Mouse (Mus musculus): ENCODE measurements around the gene Ly6g6f.

Ly6g6f gene

DNA sequence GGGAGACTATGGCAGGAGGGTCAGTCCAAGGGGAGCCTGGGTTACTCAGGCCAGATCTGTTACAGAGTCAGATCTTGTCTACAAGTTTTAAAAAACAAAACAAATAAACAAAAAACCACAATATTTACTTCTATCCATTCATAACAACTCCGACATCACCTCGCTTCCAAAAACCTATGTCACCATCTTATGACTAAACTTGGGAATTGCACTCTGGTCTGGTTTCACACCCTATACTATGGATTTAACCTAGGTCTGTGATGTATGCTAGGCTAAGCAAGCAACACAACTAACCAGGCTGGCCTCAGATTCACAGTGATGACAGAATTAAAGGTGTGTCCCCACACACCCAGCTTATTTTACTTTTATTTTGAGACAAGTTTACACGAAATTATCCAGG lies 21.1 kb upstream of the Ly6g6f start:
- no peak for DNase-seq (ENCODE audit: low read depth, low spot score)

DNA sequence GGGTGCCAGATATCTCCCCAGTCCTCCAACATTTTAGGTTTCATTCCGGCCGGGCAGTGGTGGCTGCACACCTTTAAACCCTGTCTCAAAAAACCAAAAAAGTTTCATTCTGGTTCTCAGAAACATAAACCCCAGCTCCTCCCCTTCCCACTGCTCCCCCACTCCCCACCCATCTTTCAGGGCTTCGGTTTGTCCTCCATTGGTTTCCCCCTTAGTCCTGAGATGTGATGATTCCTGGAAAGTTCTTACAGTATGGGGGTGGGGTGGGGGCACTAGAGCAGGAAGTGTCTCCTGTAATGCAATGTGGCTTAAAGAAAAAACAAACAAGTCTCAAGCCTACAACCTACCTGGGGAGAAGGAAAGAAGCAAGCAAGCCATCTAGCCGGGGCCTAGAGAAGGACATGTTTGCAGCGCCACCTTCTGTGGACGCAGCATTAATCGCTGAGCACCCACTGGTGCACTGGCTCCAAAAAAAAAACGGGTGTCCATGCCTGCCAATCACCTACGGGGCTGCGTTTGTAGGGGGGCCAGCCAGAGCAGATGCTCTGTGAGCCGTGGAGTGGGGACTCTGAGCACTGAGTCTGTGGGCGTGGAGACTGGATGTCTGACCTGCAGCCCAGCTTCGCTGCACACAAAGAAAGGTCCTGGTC lies 20.5 kb upstream of the Ly6g6f start:
- DNase-seq (ENCODE audit: low read depth, low spot score), result no peak

DNA sequence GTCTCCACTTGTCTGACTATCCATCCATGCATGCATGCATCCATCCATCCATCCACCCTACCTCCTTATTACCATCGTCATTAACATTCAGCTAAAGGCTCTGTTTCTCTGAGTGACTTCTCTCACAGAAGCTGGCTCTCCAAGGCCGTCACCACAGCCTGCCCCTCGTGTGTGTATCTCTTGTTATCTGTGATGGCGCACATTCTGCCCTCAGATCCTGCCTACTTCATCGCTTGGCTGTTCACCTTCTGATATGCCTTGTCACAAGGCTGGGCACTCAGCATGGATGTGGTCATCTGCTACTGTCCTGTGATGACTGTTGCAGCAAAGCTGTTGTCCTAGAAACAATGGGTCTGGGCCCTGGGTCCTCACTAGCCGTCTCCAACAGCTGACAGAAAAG lies 19.3 kb upstream of the Ly6g6f start:
- DNase-seq (ENCODE audit: low read depth, low spot score), result no peak

DNA sequence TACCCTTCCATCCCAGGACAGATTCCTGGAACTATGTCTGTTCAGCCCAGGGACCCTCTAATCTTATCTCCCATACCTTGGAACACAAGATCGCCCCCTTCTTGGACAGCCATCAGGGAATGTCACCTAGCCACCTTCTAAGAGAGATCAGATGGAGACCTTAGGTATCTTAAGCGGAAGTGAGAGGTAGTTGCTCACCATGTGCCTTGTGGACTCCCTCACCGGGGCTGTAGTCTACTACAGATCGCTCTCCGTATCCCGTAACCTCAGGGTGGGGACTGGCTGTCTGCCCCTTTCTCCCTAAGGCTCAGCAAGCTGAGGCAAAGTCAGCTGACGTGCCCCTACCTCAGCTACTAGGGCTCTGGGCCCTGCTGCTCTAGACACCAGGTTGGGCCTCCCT lies 18.7 kb upstream of the Ly6g6f start:
- DNase-seq (ENCODE audit: low read depth, low spot score), result no peak

DNA sequence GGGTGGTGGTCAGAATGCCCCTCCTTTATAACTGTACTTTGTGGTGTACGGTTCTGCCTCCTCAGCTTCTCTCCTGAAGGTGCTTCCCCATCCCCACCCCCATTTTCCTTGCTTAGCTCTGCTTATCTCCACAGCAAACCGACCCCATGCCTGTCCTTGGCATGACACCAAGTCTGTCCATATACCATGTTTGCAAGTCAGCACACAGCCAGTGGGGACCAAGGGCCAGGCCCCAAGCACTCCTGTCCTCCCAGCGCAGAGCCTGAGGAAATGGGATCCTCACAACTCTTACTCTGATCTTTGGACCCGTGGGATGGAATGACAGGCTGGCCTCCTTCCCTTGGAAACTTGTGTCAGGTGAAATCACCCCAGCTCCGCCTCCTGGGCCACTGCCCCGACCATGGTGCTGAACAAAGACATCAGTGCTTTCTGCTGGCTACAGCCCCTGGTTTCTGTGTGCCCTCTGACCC lies 17.8 kb upstream of the Ly6g6f start:
- DNase-seq (ENCODE audit: low read depth, low spot score), result no peak

DNA sequence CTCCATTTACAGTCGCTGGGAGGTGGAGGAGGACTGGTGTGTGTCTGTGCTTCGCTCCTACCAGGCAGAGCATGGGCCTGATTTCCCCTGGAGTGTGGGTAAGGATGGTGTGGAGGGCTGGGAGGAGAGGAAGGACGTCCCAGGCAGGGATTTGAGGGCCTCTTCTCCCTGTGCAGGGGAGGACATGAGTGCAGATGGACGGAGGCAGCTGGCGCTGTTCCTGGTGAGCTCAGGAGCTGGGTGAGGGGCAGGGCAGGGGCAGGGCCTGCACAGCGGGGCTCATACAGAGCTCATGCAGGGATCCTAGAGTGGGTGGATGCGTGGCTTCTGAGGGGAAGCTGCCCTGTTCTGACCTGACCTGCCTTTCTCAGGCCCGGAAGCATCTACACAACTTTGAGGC lies 16.9 kb upstream of the Ly6g6f start:
- DNase-seq (ENCODE audit: low read depth, low spot score), result no peak

DNA sequence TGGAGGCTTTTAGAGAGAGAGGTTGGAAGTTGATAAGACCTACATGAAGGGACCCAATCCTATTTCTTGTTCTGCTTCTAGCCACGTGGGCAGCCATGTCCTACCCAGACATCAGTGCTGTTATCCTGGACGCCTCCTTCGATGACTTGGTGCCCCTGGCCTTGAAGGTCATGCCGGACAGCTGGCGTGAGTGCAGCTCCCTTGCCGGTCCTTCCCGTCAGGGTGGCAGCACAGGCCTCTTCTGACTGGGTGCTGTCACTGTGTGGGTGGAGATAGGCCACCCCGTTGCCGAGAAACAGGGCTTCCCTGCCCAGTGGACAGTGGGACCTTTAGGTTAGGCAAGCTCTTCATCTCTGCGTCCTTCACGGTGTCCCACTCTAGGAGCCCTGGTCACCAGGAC lies 15.8 kb upstream of the Ly6g6f start:
- no peak for DNase-seq (ENCODE audit: low read depth, low spot score)

DNA sequence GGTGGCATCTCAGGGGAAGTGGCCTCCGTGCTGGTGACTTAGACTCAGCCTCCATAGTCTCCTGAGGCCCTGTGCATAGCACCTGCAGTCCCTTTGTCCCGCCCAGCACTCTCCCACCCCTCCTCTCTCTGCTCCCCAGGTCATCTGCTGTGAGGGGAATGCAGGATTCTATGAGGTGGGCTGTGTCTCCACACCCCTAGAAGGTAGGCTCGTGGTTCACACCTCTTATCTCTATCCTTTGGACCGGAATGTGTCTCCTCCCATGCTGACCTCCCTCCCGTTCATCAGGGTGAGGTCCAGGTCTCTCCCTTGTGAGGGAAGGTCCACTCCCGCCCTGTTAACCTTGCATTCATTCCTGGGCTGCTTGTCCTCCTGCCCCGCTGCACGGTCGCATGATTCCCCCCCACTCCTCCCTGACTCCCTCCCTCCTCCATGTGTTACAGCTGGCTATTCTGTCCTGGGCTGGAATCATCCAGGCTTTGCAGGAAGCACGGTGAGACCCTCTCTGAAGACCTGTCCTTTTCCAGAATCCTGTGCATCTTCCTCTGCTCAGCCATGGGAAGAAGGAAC lies 14.9 kb upstream of the Ly6g6f start:
- DNase-seq (ENCODE audit: low read depth, low spot score), result no peak

DNA sequence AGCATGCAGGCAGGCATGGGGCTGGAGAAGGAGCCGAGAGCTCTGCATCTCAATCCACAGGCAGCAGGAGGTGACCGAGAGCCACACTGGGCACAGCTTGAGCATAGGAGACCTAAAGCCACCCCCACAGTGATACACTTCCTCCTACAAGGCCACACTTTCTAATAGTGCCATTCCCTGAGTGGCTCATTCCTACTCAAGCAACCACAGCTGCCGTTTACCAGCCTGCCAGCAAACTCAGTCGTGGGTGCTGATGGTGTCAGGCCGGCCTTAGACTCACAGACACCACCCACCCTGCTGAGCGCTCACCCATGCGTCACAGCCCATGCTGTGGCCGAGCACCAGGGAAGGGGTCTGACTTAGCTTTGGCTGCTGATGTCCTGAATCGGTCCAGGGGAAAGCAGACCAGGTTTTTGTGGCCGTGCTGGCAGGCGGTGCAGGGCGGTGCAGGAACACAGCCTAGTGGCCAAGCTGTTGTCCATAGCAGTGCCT lies 11.8 kb upstream of the Ly6g6f start:
- peak; percentile 55 for DNase-seq (ENCODE audit: low read depth, low spot score)

DNA sequence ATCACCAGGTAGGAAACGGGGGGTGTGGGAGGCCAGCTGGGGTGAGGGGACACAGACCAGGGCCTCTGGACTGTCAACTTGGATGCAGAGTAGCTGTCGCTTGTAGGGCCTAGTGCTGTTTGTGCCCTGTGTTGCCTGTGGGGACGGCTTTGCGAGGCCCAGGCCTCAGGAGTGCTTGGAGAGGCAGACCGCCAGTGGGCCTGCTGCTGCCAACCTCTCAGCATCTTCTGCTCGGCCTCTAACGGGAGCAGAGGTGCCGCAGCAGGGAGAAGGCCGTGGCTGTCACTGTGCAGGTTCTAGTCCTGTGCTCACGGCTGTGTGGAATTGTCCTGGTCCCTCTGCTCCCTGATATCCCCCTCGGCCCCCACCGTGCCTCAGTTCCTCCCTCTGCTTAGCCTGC lies 11.2 kb upstream of the Ly6g6f start:
- no peak for DNase-seq (ENCODE audit: low read depth, low spot score)

DNA sequence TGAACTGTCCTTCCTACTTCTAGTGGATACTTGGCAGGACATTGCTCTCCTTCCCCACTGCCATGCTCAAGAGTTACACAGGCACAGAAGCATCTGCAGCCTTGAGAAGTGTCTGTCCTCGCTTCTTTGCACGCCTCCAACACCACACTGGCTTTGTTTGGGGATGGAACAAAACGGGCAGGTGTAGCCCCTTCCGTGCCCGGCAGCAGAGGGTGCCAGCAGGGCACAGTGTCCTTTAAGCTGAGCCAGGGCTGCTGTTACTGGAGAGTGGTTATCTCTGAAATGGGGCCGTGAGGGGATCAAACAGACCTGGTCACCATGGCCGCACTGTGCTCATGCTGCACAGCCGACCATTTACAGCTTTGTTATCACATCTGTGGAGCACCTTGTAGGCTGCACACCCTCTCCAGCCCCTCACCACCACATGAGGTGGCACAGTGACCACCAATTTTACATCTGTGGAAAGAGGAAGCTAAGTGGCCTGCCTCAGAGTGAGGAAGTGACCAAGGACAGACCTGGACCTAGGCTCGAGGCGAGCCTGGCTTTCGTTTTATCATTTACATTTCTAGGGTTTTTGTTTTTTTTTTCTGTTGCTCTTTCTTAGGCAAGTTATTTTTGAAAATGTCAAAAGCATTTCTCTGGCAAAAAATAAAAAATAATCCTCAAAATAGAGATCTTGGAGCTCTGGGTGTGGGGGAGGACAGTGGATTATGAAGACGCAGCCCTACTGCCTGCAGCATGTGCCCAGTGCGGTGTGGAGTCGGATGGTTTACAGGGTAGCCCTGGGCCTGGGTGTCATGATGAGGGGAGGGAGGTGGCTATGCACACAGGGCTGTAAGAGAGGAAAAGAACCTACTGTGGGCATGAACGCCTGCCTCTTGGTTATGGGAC lies 9.3 kb upstream of the Ly6g6f start:
- no peak for DNase-seq (ENCODE audit: low read depth, low spot score)

DNA sequence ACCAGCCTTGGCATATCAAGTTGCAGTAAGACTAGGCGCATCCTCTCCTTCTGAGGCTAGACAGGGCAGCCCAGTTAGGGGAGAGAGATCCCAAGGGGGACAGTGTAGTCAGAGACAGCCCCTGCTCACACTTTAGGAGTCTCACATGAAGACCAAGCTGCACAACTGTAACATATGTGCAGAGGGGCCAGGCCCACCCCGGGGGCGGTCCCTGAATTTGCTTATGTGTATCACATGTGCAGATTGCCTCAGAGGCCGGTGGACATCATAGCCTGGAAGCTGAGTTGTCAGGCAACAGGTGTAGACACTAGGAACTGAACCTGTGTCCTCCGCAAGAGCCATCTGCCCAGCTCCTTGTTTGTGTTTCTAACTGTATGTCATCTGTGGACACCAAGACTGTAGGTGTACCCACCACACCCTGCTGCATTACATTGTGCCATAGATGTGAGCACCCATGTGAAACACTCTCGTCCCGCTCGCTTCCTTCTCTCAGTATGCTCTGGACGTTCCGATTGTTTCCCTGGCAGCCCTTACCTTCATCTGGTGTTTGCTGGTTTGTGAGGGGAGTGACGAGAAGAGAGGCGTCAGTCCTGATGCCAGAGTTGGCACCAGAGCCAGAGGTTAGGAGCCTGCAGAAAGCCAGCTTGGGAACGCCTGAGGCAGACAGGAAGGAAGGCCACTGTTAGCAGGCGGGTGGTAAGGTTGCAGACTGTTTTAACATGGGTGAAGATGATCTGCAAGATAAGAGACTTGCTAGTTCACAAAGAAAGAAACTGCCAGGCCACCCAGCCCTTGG lies 7.2 kb upstream of the Ly6g6f start:
- no peak for DNase-seq (ENCODE audit: low read depth, low spot score)

DNA sequence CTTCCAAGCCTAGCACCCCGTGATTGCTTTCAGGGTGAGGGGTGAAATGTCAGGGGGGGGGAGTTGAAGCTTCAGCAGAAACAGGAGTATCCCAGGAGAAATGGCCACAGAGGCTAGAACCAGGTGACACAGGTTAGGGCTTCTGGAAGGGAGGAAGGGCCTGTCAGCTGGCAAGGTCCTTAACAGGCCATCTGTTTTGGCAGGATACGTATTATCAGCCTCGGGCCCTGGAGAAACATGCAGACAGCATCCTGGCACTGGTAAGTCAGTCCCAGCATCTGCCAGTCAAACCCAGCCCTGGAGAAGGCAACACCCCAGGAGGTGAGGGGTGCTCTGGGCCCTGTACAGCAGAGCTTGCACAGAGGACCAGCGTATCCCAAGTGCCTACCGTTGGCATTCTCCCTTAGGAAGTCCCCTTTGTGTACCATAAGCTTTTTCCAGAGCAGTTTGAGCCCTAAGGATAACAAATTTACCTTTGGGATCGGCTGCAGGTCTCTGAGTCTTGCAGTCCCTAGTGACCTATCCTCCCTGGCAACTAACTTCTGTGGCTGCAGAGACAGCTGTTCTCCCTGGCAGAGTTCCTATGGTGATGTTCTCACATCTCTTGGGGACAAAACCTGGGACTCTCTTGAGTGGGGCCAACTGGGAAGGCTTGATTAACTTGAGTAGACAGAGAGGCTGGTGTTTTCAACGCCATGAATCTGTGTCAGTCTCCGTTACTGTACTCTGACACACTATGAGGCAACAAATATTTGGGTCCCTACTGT lies 4.9 kb upstream of the Ly6g6f start:
- DNase-seq (ENCODE audit: low read depth, low spot score), result no peak

DNA sequence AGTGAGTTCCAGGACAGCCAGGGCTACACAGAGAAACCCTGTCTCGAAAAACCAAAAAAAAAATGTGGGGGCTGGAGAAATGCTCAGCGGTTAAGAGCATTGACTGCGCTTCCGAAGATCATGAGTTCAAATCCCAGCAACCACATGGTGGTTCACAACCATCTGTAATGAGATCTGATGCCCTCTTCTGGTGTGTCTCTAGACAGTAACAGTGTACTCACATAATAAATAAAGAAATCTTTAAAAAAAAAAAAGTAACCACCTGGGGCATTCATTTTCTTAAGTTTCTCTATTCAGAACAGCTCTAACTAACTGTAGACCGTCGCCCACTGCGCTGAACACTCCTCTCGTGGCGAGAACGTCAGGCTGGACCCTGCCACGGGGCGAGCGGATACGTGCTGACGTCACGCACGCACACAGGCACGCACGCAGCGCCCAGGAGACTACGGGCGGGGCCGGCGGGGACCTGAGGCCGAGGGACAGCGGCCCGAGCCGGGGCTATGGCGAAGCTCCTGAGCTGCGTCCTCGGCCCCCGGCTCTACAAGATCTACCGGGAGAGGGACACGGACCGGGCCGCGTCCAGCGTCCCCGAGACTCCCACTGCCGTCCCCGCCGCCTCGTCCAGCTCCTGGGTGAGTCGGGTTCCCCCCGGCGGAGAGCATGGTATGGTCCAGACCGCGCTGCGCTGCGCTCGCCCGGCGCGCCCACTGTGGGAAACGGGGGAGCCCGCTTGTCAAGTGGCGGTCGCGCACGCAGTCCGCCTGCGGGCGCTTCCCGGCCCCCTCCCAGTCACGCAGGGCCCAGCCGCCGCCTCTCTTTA lies 3.6 kb upstream of the Ly6g6f start, which contains the start of gene Abhd16a:
Gene Abhd16a, plus strand, starts transcription at position 439 of the 820 bp plus-strand sequence.
- peak; percentile 85 for DNase-seq (ENCODE audit: low read depth, low spot score)

DNA sequence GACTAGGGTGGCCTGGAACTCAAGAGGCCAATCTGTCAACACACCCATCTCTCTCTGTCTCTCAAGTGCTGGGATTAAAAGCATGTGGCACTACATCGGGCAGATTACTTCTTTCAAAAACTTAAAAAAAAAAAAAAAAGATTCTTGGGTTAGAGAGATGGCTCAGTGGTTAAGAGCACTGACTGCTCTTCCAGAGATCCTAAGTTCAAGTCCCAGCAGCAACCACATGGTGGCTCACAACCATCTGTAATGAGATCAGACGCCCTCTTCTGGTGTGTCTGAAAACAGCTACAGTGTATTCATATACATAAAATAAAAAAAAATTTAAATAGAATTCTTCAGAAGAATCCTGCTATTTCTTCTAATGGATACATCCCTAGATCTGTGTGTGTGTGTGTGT lies 2.7 kb upstream of the Ly6g6f start:
- no peak for DNase-seq (ENCODE audit: low read depth, low spot score)

DNA sequence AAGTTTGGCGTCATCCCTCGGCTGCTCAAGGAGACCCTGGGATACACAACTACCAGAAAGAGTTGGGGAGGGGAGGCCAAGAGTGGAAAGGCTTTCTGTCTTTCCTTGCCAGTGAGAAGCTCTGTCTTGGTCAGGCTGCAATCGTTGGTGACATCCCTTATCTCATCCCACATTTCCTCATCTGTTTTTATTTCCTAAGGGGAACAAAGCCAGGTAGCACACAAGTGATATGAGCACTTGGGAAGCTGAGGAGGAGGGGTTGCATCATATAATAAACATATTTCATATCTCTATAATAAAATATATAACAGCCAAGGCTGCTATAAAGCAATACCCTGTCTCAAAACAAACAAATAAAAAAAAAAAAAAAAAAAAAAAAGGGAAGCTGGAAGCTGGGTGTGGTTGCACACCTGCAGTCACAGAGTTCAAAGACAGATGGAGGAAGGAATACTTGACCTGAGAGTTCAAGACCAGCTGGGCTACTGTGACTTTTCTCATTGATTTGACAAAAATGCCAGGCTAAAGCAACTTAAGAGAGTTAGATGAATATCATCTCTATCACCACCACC lies 1.4 kb downstream of the Ly6g6f start:
- DNase-seq (ENCODE audit: low read depth, low spot score), result no peak

DNA sequence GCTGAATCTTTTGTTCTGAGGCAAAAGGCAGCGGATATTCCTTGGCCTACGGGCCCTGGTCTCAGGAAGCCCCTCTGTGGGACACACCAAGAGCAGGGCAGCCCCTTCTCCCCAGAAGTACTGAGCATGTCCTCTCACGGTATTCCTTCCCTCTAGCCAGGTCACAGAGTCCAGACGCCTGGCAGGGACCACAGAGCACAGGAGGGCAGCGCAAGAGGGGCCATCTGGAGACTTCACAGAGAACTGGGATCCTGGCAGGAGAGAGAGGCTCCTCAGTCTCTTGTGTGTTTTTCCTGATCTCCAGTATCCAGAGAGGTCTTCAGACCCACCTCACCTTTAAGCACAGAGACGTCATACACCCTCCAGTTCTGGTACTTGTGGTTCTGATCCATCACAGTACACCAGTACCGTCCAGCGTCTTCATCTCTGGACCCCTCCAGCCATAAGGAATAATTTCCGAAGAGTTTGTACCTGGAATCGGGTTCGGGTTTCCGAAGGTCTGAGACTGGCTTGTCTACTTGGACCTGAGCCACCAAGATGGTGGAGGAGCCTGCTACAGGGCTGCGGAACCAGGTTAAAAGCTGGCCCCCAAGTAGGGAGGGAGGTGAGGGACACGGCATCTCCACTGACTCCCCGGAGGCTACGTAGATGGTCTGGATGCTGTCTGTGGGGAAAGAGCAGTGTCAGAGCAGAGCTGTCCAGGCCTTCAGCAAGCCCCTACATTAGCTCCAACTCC lies 2.4 kb downstream of the Ly6g6f start:
- no peak for DNase-seq (ENCODE audit: low read depth, low spot score)

DNA sequence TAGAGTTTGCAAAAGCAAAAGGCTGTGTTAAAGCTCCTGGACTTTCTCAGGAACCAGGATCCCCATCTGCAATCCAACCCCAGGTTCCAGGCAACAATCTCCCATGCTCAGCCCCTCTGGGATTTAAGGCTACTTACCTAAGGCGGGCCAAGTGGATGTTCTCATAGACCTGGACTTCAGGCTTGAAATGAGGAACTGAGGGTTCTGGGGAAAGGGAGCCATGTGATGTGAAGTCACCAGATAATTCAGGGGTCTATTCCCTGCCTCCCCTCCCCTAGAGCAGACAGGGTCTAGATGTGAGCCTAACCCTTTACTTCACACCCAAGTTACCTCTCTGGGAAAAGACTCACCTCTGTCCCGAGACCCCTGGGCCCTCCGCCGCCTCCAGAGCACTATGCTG lies 4.7 kb downstream of the Ly6g6f start:
- no peak for DNase-seq (ENCODE audit: low read depth, low spot score)

DNA sequence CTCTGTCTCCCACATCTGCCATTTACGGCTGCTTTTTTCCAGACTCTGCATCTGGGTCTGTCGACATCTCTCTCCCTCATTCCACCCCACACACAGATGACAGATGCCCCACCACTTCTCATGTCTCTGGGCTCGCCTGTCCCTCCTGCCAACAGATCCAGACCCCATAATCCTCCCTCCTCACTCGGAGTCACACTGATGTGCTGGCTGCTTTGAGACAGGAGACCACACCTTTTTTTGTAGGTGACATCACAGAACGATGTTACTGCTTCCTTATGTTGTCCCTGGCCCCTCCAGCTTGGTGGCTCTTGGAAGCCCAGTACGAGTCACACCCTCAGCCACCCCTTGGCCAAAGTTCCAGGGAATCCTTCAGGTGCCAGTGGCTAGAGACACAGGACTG lies 5.2 kb downstream of the Ly6g6f start:
- no peak for DNase-seq (ENCODE audit: low read depth, low spot score)
